Mouse (Mus musculus): ENCODE measurements around the gene Spns2.

Spns2 gene

GRCm38 (mm10) chr11:72500139-72500538 is 10.4 kb upstream of the Spns2 start:
- no peak for DNase-seq (ENCODE audit: low spot score in 2 of 2)

- DNase-seq (ENCODE audit: low spot score in 2 of 2): no peak
Observed at GRCm38 (mm10) chr11:72497367-72497766, 7.7 kb upstream of the Spns2 start.

DNA sequence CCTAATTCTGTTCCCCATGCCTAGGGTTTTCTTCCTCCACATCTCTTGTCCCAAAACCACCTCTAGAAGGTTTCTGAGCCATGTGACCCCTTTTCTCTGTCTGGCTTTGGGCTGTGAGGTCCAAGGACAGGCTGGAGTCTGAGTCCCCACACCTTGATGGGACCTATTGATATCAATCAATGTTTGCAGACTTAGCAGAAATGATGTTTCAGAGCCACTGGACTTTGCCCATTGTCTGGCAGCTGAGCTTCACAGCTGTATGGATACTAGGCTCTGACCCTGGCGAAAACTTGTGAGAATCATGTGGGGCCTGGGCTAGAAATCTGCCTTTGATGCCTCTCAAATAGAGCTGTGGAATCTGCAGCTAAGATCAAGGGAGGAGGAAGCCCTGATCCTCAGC is 7.1 kb upstream of the Spns2 start:
- DNase-seq (ENCODE audit: low spot score in 2 of 2): no peak

- DNase-seq (ENCODE audit: low spot score in 2 of 2): no peak
Observed at GRCm38 (mm10) chr11:72496066-72496465, 6.4 kb upstream of the Spns2 start.

DNA sequence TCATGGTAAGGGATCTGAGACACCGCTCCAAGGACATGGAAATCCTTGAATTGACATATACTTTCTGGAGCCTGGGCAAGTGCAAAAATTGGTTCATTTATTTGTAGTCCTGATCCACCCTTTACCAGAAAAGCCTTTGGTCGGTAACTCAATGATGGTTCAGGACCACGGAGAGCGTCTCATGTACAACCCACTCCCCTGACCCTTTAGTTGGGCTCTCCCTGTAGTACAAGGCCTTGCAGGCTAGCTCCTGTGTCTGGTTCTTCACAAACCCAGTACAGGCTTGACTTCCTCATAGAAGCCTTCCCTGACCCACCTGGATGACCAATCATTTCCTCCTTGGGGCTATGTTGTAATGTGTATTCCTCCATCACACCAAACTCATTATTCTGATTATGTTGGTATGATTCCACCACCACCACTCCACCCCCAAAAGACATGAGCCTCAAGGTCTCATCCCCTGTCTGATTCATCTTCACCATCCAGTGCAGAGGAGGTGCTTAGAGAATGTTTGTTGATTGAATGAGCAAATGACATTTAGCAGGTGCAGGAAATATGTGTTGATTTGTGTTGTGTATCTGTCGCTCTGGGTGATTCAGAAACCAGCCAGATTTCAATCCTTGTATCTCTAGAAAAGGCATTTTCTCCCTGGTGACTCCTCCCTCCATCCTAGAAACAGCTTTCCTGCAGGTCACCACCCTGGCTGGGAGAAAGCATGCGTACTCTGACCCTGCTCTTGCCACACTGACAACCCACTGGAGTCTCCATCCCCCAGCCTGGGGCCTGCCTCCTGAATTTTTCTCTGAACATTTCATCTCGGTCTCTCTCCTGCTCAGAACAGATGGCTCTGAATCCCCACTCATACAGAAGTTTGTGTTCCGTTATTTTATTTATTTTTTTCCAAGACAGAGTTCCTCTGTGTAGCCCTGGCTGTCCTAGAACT is 4.6 kb upstream of the Spns2 start:
- DNase-seq (ENCODE audit: low spot score in 2 of 2): no peak

DNA sequence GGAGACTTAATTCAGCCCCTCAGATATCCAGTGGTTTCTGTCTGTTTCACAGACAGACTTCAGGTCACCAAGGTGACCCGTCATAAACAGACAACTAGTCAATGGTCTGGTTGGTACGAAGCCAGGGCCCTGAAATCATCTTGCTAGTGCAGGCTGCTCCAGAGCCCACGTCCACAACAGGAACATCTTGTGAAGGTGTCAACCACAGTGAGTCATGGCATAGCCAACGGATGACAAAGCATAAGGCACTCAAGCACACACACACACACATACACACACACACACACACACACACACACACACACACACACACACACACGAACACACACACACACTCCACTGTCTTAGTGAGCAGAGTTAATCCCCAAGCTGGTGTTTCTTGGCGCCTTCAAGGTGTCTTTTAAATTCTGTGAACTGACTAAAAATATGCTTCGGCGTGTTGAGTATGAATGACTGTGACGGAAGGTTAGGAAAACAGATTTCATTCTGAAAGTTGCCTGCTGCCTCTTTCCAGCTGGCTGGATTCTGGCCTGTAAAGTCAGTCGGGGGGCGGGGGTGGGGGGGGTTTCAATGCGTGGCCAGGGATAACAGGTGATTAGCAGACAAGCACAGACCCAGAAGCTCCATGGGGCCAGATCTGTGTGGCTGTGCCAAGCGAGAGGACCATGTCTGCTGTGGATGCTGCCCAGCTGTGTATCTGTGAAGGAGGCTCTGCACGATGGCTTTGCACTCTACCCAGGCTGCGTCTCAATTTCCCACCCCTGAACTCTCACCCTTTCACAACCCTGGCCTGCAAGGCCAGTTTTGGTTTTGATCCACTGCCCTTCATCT is 1.6 kb upstream of the Spns2 start:
- no peak for DNase-seq (ENCODE audit: low spot score in 2 of 2)

GRCm38 (mm10) chr11:72489397-72489796 is 307 bp downstream of the Spns2 start:
- DNase-seq (ENCODE audit: low spot score in 2 of 2): no peak

GRCm38 (mm10) chr11:72488753-72489271 is 892 bp downstream of the Spns2 start:
- peak; percentile 30 to 36 for DNase-seq (ENCODE audit: low spot score in 2 of 2)

DNA sequence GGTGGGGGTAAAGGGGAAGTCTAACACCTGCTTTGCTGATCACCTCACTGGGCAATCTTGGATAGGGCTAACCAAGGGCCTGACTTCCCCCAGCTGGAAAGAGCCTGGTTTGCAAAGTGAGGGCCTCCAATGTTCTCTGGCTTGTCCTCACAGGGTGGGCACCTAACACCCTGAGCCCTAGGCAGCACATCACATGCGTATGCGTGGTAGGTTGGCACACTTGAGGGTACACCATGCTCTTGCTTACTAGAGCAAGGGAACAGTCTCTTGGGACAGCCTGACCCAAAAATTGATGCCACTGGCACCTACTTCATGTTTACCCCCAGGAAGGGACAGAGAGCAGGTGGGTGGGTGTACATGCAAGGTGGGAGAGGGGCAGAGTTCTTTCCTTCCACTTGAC is 2.0 kb downstream of the Spns2 start:
- DNase-seq (ENCODE audit: low spot score in 2 of 2): no peak

DNA sequence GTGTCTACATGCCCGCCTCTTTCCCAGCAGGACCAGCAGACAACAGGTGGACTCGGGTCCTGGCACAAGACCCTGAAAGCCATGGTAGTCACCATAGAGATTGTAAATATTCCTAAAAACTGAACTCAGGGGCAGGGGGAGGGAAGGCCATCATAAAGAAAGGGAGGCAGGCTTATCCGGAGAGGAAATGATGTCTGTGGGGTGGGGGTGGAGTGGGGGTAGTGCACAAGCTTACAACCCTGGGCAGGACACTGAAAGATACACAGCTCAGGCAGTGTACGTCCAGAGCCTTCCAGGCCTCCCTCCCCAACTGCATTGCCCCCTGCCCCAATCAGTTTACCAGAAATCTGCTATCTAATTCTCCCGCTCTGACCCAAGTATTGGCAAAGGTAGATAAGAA is 2.5 kb downstream of the Spns2 start:
- no peak for DNase-seq (ENCODE audit: low spot score in 2 of 2)

GRCm38 (mm10) chr11:72485960-72486359 is 3.7 kb downstream of the Spns2 start:
- no peak for DNase-seq (ENCODE audit: low spot score in 2 of 2)

GRCm38 (mm10) chr11:72485157-72485556 is 4.5 kb downstream of the Spns2 start:
- DNase-seq (ENCODE audit: low spot score in 2 of 2): no peak

DNA sequence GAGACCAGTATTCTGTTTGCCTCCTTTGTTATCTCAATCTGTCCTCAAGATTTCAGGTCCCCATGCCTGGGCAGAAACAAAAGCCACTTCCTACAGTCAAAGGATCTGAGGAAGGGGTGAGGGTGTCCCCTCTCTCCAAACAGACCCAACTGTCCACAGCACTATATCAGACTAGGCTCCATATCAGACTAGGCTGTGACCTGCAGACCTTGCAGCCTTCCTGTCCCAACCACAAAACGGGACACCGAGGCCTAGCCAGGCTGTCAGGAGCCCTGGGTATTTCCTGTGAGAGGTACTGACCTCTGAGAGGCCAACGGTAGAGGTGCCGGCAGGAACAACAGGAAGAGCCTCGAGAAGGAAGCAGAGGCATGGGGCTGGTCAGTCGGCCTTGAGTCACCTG is 5.2 kb downstream of the Spns2 start:
- DNase-seq (ENCODE audit: low spot score in 2 of 2): no peak

DNA sequence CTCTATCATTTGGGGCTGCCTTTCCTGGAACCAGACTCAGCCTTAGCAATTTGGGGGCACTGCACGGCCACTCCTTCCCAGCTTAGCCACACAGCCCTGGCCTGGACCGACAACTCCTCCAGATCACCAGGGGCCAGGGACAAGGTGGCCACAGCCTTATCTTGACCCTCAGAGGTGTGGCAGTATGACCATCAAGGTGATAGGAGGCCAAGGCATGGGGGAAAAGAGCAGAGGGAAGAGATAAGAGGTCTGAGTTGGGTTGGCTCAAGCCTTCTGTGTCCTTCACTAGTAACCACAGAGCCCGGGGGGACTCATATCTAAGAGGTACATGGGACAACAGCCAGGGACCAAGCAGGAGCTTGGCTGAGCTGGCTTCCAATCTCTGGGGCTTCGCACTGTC is 7.8 kb downstream of the Spns2 start:
- no peak for DNase-seq (ENCODE audit: low spot score in 2 of 2)

DNA sequence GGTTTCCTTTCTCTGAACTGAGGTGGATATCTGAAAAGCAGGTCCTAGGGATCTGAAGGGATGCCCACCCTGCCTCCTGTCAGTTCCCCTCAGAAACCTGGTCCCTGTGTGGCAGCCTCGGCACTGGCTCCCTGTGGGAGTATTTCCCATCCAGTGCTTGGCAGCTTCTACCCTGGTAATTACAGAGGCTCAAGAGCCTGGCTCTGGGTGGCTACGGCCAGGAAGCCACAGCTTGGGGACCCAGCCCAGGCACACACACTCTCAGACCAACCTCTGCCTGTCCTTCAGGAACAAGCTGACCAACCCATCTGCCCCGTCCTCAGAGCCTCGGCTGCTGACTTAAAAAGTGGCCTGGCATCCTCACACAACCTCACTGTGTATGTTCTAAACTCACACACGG is 8.4 kb downstream of the Spns2 start:
- no peak for DNase-seq (ENCODE audit: low spot score in 2 of 2)

GRCm38 (mm10) chr11:72479499-72479898 is 10.2 kb downstream of the Spns2 start:
- DNase-seq (ENCODE audit: low spot score in 2 of 2): no peak

- DNase-seq (ENCODE audit: low spot score in 2 of 2): no peak
Observed at GRCm38 (mm10) chr11:72478228-72478627, 11.5 kb downstream of the Spns2 start.

DNA sequence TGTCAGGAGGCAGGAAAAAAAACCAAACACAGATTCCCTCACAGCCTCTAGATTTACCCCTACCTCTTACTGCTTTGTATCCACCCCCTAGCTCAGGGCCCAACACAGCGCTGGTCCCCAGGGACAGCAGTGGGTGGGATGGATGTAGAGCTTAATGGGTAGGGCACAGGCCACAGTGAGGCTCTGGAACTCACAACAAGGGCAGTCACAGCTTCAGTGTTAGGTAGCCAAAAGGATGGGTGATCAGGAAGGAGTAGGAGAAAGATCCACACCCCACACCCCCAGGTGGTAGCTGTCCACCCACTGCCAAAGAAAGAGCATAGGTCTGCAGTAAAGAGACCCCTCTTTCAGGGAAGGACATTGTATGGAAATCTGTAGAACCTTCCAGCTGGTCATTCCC is 12.1 kb downstream of the Spns2 start:
- no peak for DNase-seq (ENCODE audit: low spot score in 2 of 2)

- DNase-seq (ENCODE audit: low spot score in 2 of 2): no peak
Observed at GRCm38 (mm10) chr11:72477182-72477581, 12.5 kb downstream of the Spns2 start.

DNA sequence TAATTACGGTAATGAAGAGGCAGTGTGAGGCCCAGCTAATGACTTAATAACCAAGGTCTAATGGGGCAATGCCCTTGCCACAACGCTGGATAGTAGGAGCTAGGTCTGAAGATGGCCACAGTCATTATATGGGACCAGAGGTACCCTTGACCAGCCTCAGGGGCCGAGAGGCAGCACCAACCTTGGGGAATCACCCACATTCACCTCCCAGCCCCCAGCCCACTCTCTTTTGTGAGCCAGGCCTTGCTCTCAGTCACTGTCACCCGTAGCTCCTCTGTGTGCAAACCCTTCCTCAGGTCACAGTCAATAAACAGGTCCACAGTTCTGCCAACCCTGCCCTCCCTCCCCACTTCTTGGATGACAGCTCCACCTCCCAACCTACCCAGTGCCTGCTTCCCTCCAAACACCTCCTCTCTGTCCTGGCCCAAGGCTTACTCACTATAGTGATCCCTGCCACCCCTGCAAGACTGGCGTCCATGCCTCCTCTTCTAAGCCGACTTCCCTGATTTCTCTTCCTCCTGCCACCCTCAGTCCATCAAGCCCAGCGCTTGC is 13.6 kb downstream of the Spns2 start:
- no peak for DNase-seq (ENCODE audit: low spot score in 2 of 2)

GRCm38 (mm10) chr11:72475408-72475807 is 14.3 kb downstream of the Spns2 start:
- DNase-seq (ENCODE audit: low spot score in 2 of 2): peak; percentile 40 to 44

DNA sequence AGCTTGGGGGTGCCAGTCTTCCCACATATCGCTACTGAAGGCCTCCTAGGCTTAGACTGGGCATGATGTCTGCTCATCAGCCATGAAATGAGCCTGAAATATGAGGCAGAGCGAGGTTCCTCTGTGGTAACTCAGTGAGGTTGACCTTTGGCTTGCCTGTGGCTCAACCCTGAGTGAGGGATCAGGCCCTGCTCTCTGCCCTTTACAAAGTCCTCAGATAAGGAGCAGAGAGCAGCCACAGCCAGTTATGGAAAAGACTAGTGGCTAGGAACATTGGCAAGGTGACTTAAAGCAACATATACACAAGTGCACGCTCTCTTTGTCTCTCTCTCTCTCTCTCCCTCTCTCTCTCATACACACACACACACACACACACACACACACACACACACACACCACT is 14.8 kb downstream of the Spns2 start:
- DNase-seq (ENCODE audit: low spot score in 2 of 2): no peak

Data from spleen, postnatal 36 days (tissue).